Comparison of ENCODE assay signal across 8 mouse cellular contexts in genomic region chr11:70321664-70322063, GRCm38 (mm10). TPM values are rescaled to one million over a fixed set of nuclear protein-coding genes. Genes with fewer than 3 reads are reported as not detected.
DNase-seq lines count a peak whose midpoint lies in the region; ATAC-seq and TF ChIP-seq lines count a peak whose summit lies in the region.

No protein-coding gene starts in this region.

- H3K4me2 ChIP-seq in lung, embryonic 15.5 days = peak overlapping the region; percentile 36; the same call in 1 of the 2 replicates

- H3K27ac ChIP-seq in bone marrow, adult 2 months (ENCODE audit: control insufficient read depth, insufficient read depth, low read depth, low read length, poor library complexity) = no peak overlapping the region
- H3K27ac ChIP-seq in lung, embryonic 15.5 days = no peak overlapping the region

- peaks cover 62% of the 10 kb centered on the region for H3K27me3 ChIP-seq in lung, embryonic 15.5 days

- no peak for ATAC-seq in lung, embryonic 15.5 days (ENCODE audit: borderline replicate concordance, extremely low read depth, low FRiP score, low TSS enrichment)

- H3K9me3 ChIP-seq in lung, embryonic 15.5 days = no peaks in the 10 kb centered on the region

- H3K4me3 ChIP-seq in bone marrow, adult 2 months (replicated peaks; ENCODE audit: control insufficient read depth, low read depth, low read length) = peak overlapping the region; percentile 3
- no peak overlapping the region for H3K4me3 ChIP-seq in lung, embryonic 15.5 days

- H3K36me3 ChIP-seq in lung, embryonic 15.5 days = no peaks in the 10 kb centered on the region

- H3K9ac ChIP-seq in lung, embryonic 15.5 days = no peak overlapping the region

- TF ChIP-seq CTCF in bone marrow, adult 2 months (IDR thresholded peaks at IDR 0.05; ENCODE audit: control insufficient read depth, insufficient read depth, low read length) = peak; percentile 81

- no peaks in the 10 kb centered on the region for H3K4me1 ChIP-seq in bone marrow, adult 2 months (ENCODE audit: control insufficient read depth, insufficient read depth, low read length)
- 0 out of 2 replicates have a peak, but pooled peaks cover 5% of the 10 kb centered on the region for H3K4me1 ChIP-seq in lung, embryonic 15.5 days

- DNase-seq in left cerebral cortex, postnatal 4 days = peak; percentile 59
- no peak for DNase-seq in left cerebral cortex, adult 8-10 months (ENCODE audit: low spot score in 2 of 2)
- DNase-seq in gastrocnemius, postnatal 14 days = peak; percentile 38
- DNase-seq in kidney, adult 9 months = peak; percentile 46
- peak; percentile 67 for DNase-seq in ovary, postnatal 36 days (ENCODE audit: low spot score)
- no peak for DNase-seq in MN1 (ENCODE audit: low spot score)

- intact Hi-C loops in left cerebral cortex, postnatal 4 days (cut with DNase I) = no loop called here
- intact Hi-C loops in gastrocnemius, postnatal 14 days (cut with DNase I; ENCODE audit: low total_unique reads) = no loop called here

- TF ChIP-seq POLR2A in bone marrow, adult 2 months (IDR thresholded peaks at IDR 0.05; ENCODE audit: borderline replicate concordance, control insufficient read depth, low read depth, low read length) = no peak

- 7% methylated on average over 15 of the region's 15 CpGs for WGBS in bone marrow, adult 2 months
- 4% methylated on average over 15 of the region's 15 CpGs for WGBS in lung, embryonic 15.5 days

RNA-seq across cellular contexts. Expression of gene Alox12e, which starts 0.8 kb away (rescaled TPM):
- under 1 TPM; 0.26 to 0.42 TPM for total RNA-seq in left cerebral cortex, postnatal 4 days (2021)
- total RNA-seq in left cerebral cortex, adult 8-10 months (2022) = under 1 TPM; 0.21 to 0.39 (median 0.26) TPM
- polyA plus RNA-seq in bone marrow, adult 2 months (2011; ENCODE audit: insufficient read depth, insufficient read length, low replicate concordance, missing spikeins) = not detected in 2 replicates
- under 1 TPM in 1 of 2 experiments, not detected in 1; 0.09 TPM for total RNA-seq in gastrocnemius, postnatal 14 days (2021)
- 0.34 and 1.7 TPM in 2 replicates for polyA plus RNA-seq in lung, embryonic 15.5 days (2015; fragmentation: Nextera tagmentation; extraction: Ambion mirVana)

RNA-seq across cellular contexts. Expression of gene Alox15, which starts 30.2 kb away (rescaled TPM):
- total RNA-seq in left cerebral cortex, postnatal 4 days (2021) = not detected
- total RNA-seq in left cerebral cortex, adult 8-10 months (2022) = under 1 TPM in 1 of 4 experiments, not detected in 3; 0.35 TPM
- 2.0 and 3.5 TPM in 2 replicates for polyA plus RNA-seq in bone marrow, adult 2 months (2011; ENCODE audit: insufficient read depth, insufficient read length, low replicate concordance, missing spikeins)
- total RNA-seq in gastrocnemius, postnatal 14 days (2021) = not detected
- 0.45 and 0.93 TPM in 2 replicates for polyA plus RNA-seq in lung, embryonic 15.5 days (2015; fragmentation: Nextera tagmentation; extraction: Ambion mirVana)

Comparison
In these comparisons a context has a peak if more than half of its experiments do, and no peak if none do; other contexts are left out.
1. DNase-seq: peak in left cerebral cortex, postnatal 4 days (single experiment), gastrocnemius, postnatal 14 days (single experiment), kidney, adult 9 months (single experiment) and ovary, postnatal 36 days (single experiment); none in left cerebral cortex, adult 8-10 months (0 of 2) and MN1 (single experiment).